In the genomic region with DNA sequence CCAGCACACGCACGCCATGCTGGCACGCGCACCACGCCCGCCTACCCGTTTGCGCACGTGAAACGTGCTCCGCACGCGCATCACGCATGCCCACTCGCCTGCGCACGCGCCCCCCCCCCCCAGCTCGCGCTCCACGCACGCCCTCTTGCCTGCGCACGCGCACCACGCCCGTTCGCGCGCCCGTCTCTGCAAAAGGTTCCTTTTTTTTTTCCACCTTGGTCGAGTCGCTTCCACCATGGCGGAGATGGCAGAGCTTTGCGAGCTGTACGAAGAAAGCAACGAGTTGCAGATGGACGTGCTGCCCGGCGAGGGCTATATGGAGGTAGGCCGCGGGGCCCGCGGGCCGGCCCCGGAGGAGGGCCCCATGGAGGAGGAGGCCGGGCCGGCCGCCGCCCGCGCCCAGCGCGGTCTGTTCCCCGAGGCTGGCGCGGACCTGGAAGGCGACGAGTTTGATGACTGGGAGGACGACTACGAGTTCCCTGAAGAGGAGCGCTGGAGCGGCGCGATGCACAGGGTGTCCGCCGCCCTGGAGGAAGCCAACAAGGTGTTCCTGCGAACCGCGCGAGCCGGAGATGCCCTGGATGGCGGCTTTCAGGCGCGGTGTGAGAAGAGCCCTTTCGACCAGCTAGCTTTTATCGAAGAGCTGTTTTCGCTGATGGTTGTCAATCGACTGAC, we compare ENCODE assay signal across 8 mouse cellular contexts. TPM values are rescaled to one million over a fixed set of nuclear protein-coding genes. Genes with fewer than 3 reads are reported as not detected.
DNase-seq lines count a peak whose midpoint lies in the region; ATAC-seq and TF ChIP-seq lines count a peak whose summit lies in the region.

A gene (plus strand): TSS at position 139 of the 675 bp plus-strand sequence.

- no peak for TF ChIP-seq CTCF in hindbrain, postnatal 0 days (IDR thresholded peaks at IDR 0.05; ENCODE audit: low read depth)

- ATAC-seq in activated CD4-positive, CD25-positive, alpha-beta regulatory T cell, adult 4 months, result peak; percentile 77
- ATAC-seq in common myeloid progenitor, adult 5-6 weeks (replicated peaks; ENCODE audit: low read depth, poor library complexity, severe bottlenecking), result peak; percentile 81
- ATAC-seq in hindbrain, postnatal 0 days, result peak; percentile 96

- H3K27ac ChIP-seq in hindbrain, postnatal 0 days, result peak within 1 kb of the TSS; percentile 98

- no peaks in the 10 kb centered on the region for H3K27me3 ChIP-seq in hindbrain, postnatal 0 days (ENCODE audit: insufficient read depth, low read length)
- peaks cover 2% of the 10 kb centered on the region for H3K27me3 ChIP-seq in megakaryocyte, embryonic 14.5 days (replicated peaks)

- peak; percentile 22 to 53 for DNase-seq in gastrocnemius, adult 8-10 months (ENCODE audit: low spot score in 2 of 2)
- peak; percentile 96 for DNase-seq in hindbrain, postnatal 0 days (ENCODE audit: low spot score)
- DNase-seq in left cerebral cortex, adult 9 months (ENCODE audit: low spot score in 2 of 2), result peak; percentile 20 to 74
- DNase-seq in right cerebral cortex, postnatal 10 days (ENCODE audit: low spot score in 2 of 2), result peak; percentile 94
- DNase-seq in urinary bladder, postnatal 14 days (ENCODE audit: low spot score), result peak; percentile 83

- H3K4me1 ChIP-seq in hindbrain, postnatal 0 days (ENCODE audit: insufficient read depth, low read length), result peaks cover 9% of the 10 kb centered on the region
- H3K4me1 ChIP-seq in megakaryocyte, embryonic 14.5 days, result peaks cover 19% of the 10 kb centered on the region

- H3K9ac ChIP-seq in hindbrain, postnatal 0 days (replicated peaks; ENCODE audit: low read length), result peak within 1 kb of the TSS; percentile 93

- WGBS in hindbrain, postnatal 0 days, result under 1% methylated on average over 71 of the region's 79 CpGs

- no peaks in the 10 kb centered on the region for H3K9me3 ChIP-seq in hindbrain, postnatal 0 days (ENCODE audit: low read length)
- no peaks in the 10 kb centered on the region for H3K9me3 ChIP-seq in megakaryocyte, embryonic 14.5 days

- H3K4me2 ChIP-seq in hindbrain, postnatal 0 days (ENCODE audit: low read depth, low read length), result peak within 1 kb of the TSS; percentile 68

- peak within 1 kb of the TSS; percentile 88 for H3K4me3 ChIP-seq in hindbrain, postnatal 0 days (ENCODE audit: low read length)
- H3K4me3 ChIP-seq in megakaryocyte, embryonic 14.5 days (replicated peaks), result peak within 1 kb of the TSS; percentile 99

- no peaks in the 10 kb centered on the region for H3K36me3 ChIP-seq in hindbrain, postnatal 0 days (ENCODE audit: insufficient read depth, low read length)
- H3K36me3 ChIP-seq in megakaryocyte, embryonic 14.5 days (replicated peaks; ENCODE audit: low read length), result peaks cover 3% of the 10 kb centered on the region

RNA-seq across cellular contexts. Expression of the gene that starts here (rescaled TPM):
- 1 to 10 TPM; 6.4 to 9.9 TPM for polyA plus RNA-seq in activated CD4-positive, CD25-positive, alpha-beta regulatory T cell, adult 4 months (2017; shearing (Covaris generic))
- 124 and 149 TPM in 2 replicates for total RNA-seq in common myeloid progenitor, adult 5-6 weeks (2017)
- total RNA-seq in gastrocnemius, adult 8-10 months (2022), result 10 to 100 TPM; 17.1 to 24.7 (median 19.2) TPM
- 262 and 346 TPM in 2 replicates for total RNA-seq in hindbrain, postnatal 0 days (2014; rRNA removed)
- 393 and 394 TPM in 2 replicates for polyA plus RNA-seq in hindbrain, postnatal 0 days (2015; fragmentation: Nextera tagmentation; extraction: Ambion mirVana)
- polyA plus RNA-seq in megakaryocyte, embryonic 14.5 days (2012; ENCODE audit: insufficient read depth, low replicate concordance), result 4.4 and 37.5 TPM in 2 replicates

Comparison
In these comparisons a context has a peak if more than half of its experiments do, and no peak if none do; other contexts are left out.
1. Peak in every context shown above with its lines: DNase-seq, ATAC-seq, H3K4me3 ChIP-seq and H3K27ac ChIP-seq.
2. RNA of the gene that starts here (polyA plus RNA-seq): 393 to 394 TPM in hindbrain, postnatal 0 days; 4.4 to 37.5 TPM in megakaryocyte, embryonic 14.5 days and 6.4 to 9.9 TPM in activated CD4-positive, CD25-positive, alpha-beta regulatory T cell, adult 4 months; every median in the first group is over 10 times any median in the second.
3. DNase-seq: peak in every context shown above with its lines; median percentile 96 in hindbrain, postnatal 0 days; 94 in right cerebral cortex, postnatal 10 days; 83 in urinary bladder, postnatal 14 days; 47 in left cerebral cortex, adult 9 months; 38 in gastrocnemius, adult 8-10 months.